Mouse (Mus musculus) midbrain, embryonic 16.5 days (tissue): ENCODE measurements around the gene Gramd4. TPM values are rescaled to one million over a fixed set of nuclear protein-coding genes. Genes with fewer than 3 reads are reported as not detected.

Experiments
- ATAC-seq: fragments of 200-750 bp; cut with Nextera tagmentation; 2 replicates; pipeline ENCODE4 v1.8.0; 2017; ENCODE audit warnings: moderate TSS enrichment
- H3K27ac ChIP-seq: fragments of 300-500 bp; sonication (generic); 2 replicates; pipeline ENCODE4 v1.5.1; 2014; ENCODE audit warnings: mild to moderate bottlenecking, low read length, mixed read lengths
- H3K27me3 ChIP-seq: fragments of 300-500 bp; sonication (generic); 2 replicates; pipeline ENCODE4 v1.6.1; 2014; ENCODE audit warnings: low read depth, low read length, mixed read lengths; ENCODE audit not compliant: control insufficient read depth, insufficient read depth
- H3K36me3 ChIP-seq: fragments of 300-500 bp; sonication (generic); 2 replicates; pipeline ENCODE4 v1.6.1; 2014; ENCODE audit warnings: mild to moderate bottlenecking, low read length, moderate library complexity, mixed read lengths; ENCODE audit not compliant: control insufficient read depth, insufficient read depth
- H3K4me1 ChIP-seq: fragments of 300-500 bp; sonication (generic); 2 replicates; pipeline ENCODE4 v1.6.1; 2014; ENCODE audit warnings: mild to moderate bottlenecking, low read length, mixed read lengths; ENCODE audit not compliant: control insufficient read depth, insufficient read depth
- H3K4me2 ChIP-seq: fragments of 300-500 bp; sonication (generic); 2 replicates; pipeline ENCODE4 v1.6.1; 2014; ENCODE audit warnings: mild to moderate bottlenecking, low read length, mixed read lengths
- H3K4me3 ChIP-seq: fragments of 300-500 bp; sonication (generic); 2 replicates; pipeline ENCODE4 v1.5.1; 2014; ENCODE audit warnings: low read depth, mild to moderate bottlenecking, low read length, moderate library complexity, mixed read lengths
- H3K9ac ChIP-seq: fragments of 300-500 bp; sonication (generic); 2 replicates; pipeline ENCODE4 v1.6.1; 2014; ENCODE audit warnings: low read depth, low read length, mixed read lengths
- H3K9me3 ChIP-seq: fragments of 300-500 bp; sonication (generic); replicated peaks from 2 replicates; pipeline ENCODE4 v1.6.1; 2014; ENCODE audit warnings: mild to moderate bottlenecking, low read length, mixed read lengths; ENCODE audit not compliant: control insufficient read depth, poor library complexity, severe bottlenecking
- WGBS: fragments of 180-500 bp; shearing (Covaris S2); extraction: QIAGEN DNeasy Blood & Tissue Kit; methylation state at CpG from one replicate; pipeline ENCODE4 v1.1.7; 2014; 5-methylcytosine and 5-hydroxymethylcytosine counted together
- polyA plus RNA-seq: library from polyadenylated mRNA; unstranded; fragments of >200 nt; fragmentation: Nextera tagmentation; extraction: Ambion mirVana; gene quantifications from 2 replicates; pipeline ENCODE4 v1.2.1, GENCODE M21; 2015

The Gramd4 gene
- polyA plus RNA-seq, 1 experiment from 2014 or later = 36.7 TPM

GRCm38 (mm10) chr15:86064850-86065229, 7.3 kb downstream of the Gramd4 start:
- H3K27me3 ChIP-seq = no peaks in the 10 kb centered on the region
- WGBS = 96% methylated on average over 3 of the region's 3 CpGs
- H3K9me3 ChIP-seq = no peaks in the 10 kb centered on the region
- H3K9ac ChIP-seq = no peak overlapping the region
- no peak for ATAC-seq
- H3K4me2 ChIP-seq = no peak overlapping the region
- H3K36me3 ChIP-seq = 0 out of 2 replicates have a peak, but pooled peaks cover 2% of the 10 kb centered on the region
- no peak overlapping the region for H3K27ac ChIP-seq
- H3K4me3 ChIP-seq = no peak overlapping the region
- H3K4me1 ChIP-seq = peaks cover 42% of the 10 kb centered on the region

- no peak for ATAC-seq
- H3K4me1 ChIP-seq = peaks cover 41% of the 10 kb centered on the region
- no peak overlapping the region for H3K4me3 ChIP-seq
- H3K27ac ChIP-seq = no peak overlapping the region
- no peaks in the 10 kb centered on the region for H3K27me3 ChIP-seq
- no peak overlapping the region for H3K4me2 ChIP-seq
- 92% methylated on average over 4 of the region's 4 CpGs for WGBS
- H3K36me3 ChIP-seq = 0 out of 2 replicates have a peak, but pooled peaks cover 2% of the 10 kb centered on the region
- H3K9me3 ChIP-seq = no peaks in the 10 kb centered on the region
- H3K9ac ChIP-seq = no peak overlapping the region
Measured at GRCm38 (mm10) chr15:86065367-86065766, 7.9 kb downstream of the Gramd4 start.

- Histone ChIP-seq H3K4me3 (no peak overlapping the region), H3K9ac (no peak overlapping the region), H3K4me2 (no peak overlapping the region), H3K9me3 (no peaks in the 10 kb centered on the region), H3K4me1 (peaks cover 27% of the 10 kb centered on the region), H3K27me3 (no peaks in the 10 kb centered on the region), H3K36me3 (0 out of 2 replicates have a peak, but pooled peaks cover 2% of the 10 kb centered on the region), H3K27ac (no peak overlapping the region)
- WGBS = 77% methylated on average over 14 of the region's 14 CpGs
- no peak for ATAC-seq
Measured at GRCm38 (mm10) chr15:86066836-86067580, 9.5 kb downstream of the Gramd4 start.

- H3K4me3 ChIP-seq = no peak overlapping the region
- H3K36me3 ChIP-seq = 0 out of 2 replicates have a peak, but pooled peaks cover 2% of the 10 kb centered on the region
- H3K4me2 ChIP-seq = no peak overlapping the region
- no peak overlapping the region for H3K9ac ChIP-seq
- no peaks in the 10 kb centered on the region for H3K9me3 ChIP-seq
- H3K27ac ChIP-seq = no peak overlapping the region
- no peak for ATAC-seq
- H3K27me3 ChIP-seq = no peaks in the 10 kb centered on the region
- WGBS = 78% methylated on average over 6 of the region's 6 CpGs
- H3K4me1 ChIP-seq = peaks cover 21% of the 10 kb centered on the region
Measured at GRCm38 (mm10) chr15:86067581-86067910, 10.1 kb downstream of the Gramd4 start.

- no peak overlapping the region for H3K27ac ChIP-seq
- H3K9ac ChIP-seq = no peak overlapping the region
- H3K27me3 ChIP-seq = no peaks in the 10 kb centered on the region
- H3K36me3 ChIP-seq = 0 out of 2 replicates have a peak, but pooled peaks cover 2% of the 10 kb centered on the region
- no peak for ATAC-seq
- WGBS = 89% methylated on average over 4 of the region's 4 CpGs
- H3K9me3 ChIP-seq = no peaks in the 10 kb centered on the region
- no peak overlapping the region for H3K4me3 ChIP-seq
- peaks cover 19% of the 10 kb centered on the region for H3K4me1 ChIP-seq
- H3K4me2 ChIP-seq = no peak overlapping the region
Measured at GRCm38 (mm10) chr15:86067941-86068495, 10.5 kb downstream of the Gramd4 start.

GRCm38 (mm10) chr15:86069011-86069791, 11.7 kb downstream of the Gramd4 start:
- peak overlapping the region; percentile 58 for H3K27ac ChIP-seq
- H3K4me2 ChIP-seq = no peak overlapping the region
- H3K9me3 ChIP-seq = no peaks in the 10 kb centered on the region
- no peak for ATAC-seq
- H3K9ac ChIP-seq = no peak overlapping the region
- H3K36me3 ChIP-seq = 0 out of 2 replicates have a peak, but pooled peaks cover 2% of the 10 kb centered on the region
- H3K4me3 ChIP-seq = no peak overlapping the region
- H3K4me1 ChIP-seq = peaks cover 19% of the 10 kb centered on the region
- WGBS = 71% methylated on average over 10 of the region's 10 CpGs
- no peaks in the 10 kb centered on the region for H3K27me3 ChIP-seq

- WGBS = 44% methylated on average over 11 of the region's 11 CpGs
- H3K4me3 ChIP-seq = no peak overlapping the region
- no peak for ATAC-seq
- peak overlapping the region; percentile 54 for H3K27ac ChIP-seq
- 0 out of 2 replicates have a peak, but pooled peaks cover 2% of the 10 kb centered on the region for H3K36me3 ChIP-seq
- H3K4me1 ChIP-seq = peaks cover 21% of the 10 kb centered on the region
- no peak overlapping the region for H3K9ac ChIP-seq
- no peaks in the 10 kb centered on the region for H3K9me3 ChIP-seq
- no peak overlapping the region for H3K4me2 ChIP-seq
- H3K27me3 ChIP-seq = no peaks in the 10 kb centered on the region
Measured at GRCm38 (mm10) chr15:86070368-86070767, 12.9 kb downstream of the Gramd4 start.

GRCm38 (mm10) chr15:86071166-86071565, 13.7 kb downstream of the Gramd4 start:
- ATAC-seq = no peak
- Histone ChIP-seq H3K27me3 (no peaks in the 10 kb centered on the region), H3K4me2 (no peak overlapping the region), H3K9me3 (no peaks in the 10 kb centered on the region), H3K4me1 (peaks cover 21% of the 10 kb centered on the region), H3K9ac (no peak overlapping the region), H3K4me3 (no peak overlapping the region), H3K36me3 (no peaks in the 10 kb centered on the region), H3K27ac (peak overlapping the region; percentile 6; the same call in 1 of the 2 replicates)
- 68% methylated on average over 1 of the region's 1 CpGs for WGBS
